Mouse (Mus musculus): ENCODE measurements around the gene Gm49403. TPM values are rescaled to one million over a fixed set of nuclear protein-coding genes. Genes with fewer than 3 reads are reported as not detected.
A peak's percentile ranks its signal among the peaks of the same experiment; 100 is the strongest.
"Not testable (repeated sequence)": the region's sequence is repeated elsewhere in the genome, so short reads cannot be mapped to it uniquely, and the experiment has no call there.

The Gm49403 gene
- total RNA-seq (2021): not detected
- long read RNA-seq, experiment 1: 0 reads
- long read RNA-seq, experiment 2: 0 reads

DNA sequence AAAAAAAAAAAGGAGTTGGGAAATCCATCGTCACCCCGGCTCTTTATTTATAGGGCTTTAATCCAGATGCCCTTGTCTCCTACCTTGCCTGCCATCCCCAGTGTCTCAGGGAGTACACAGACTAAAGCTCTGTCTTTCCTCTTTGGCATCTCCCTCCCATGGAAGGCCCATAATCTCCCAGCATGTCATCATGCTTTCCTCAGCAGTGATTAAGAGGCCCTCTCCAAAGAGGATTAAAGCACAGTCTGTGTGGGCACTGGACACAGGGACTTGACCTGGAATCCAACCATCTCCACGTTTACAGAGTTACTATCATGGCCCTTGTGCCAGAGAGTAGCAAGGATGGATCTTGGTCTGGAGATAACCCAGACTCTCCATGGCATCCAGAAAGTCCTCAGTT lies at the start of gene Gm49403, which contains the start of gene Lbhd1:
Gene Gm49403, plus strand, starts transcription at position 315 of the 400 bp plus-strand sequence.
Gene Lbhd1, plus strand, starts transcription at position 117 of the 400 bp plus-strand sequence.
- no peak for DNase-seq (ENCODE audit: extremely low spot score in 1 of 2, low spot score in 2 of 2)
- intact Hi-C loops (cut with DNase I): no loop called here
- no peak for TF ChIP-seq CTCF (IDR thresholded peaks at IDR 0.05)
- Histone ChIP-seq H3K27ac (no peak within 1 kb of the TSS), H3K4me3 (no peak within 1 kb of the TSS)

DNA sequence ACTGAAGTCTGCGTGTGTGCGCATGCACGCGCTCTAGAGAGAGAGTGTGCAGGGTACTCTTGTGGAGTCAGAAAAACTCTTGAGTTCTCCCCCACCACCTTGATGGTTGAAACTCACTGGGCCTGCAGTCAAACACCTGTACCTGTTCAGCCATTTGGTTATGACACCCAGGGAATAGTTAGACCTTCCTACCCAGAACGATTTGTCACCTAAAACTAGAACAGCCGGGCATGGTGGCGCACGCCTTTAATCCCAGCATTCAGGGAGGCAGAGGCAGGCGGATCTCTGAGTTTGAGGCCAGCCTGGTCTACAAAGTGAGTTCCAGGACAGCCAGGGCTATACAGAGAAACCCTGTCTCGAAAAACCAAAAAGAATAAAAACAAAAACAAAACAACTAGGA lies 47.4 kb upstream of the Gm49403 start:
- intact Hi-C loops (cut with DNase I): loop anchor here (2.0 kb wide), 1 partner anchor 16 kb away; the partner anchor contains the start of gene Hnrnpul2
- H3K4me3 ChIP-seq; DNase-seq (ENCODE audit: extremely low spot score in 1 of 2, low spot score in 2 of 2): not testable (repeated sequence)
- peak overlapping the region; percentile 98; the same call in 1 of the 2 replicates for H3K27ac ChIP-seq

DNA sequence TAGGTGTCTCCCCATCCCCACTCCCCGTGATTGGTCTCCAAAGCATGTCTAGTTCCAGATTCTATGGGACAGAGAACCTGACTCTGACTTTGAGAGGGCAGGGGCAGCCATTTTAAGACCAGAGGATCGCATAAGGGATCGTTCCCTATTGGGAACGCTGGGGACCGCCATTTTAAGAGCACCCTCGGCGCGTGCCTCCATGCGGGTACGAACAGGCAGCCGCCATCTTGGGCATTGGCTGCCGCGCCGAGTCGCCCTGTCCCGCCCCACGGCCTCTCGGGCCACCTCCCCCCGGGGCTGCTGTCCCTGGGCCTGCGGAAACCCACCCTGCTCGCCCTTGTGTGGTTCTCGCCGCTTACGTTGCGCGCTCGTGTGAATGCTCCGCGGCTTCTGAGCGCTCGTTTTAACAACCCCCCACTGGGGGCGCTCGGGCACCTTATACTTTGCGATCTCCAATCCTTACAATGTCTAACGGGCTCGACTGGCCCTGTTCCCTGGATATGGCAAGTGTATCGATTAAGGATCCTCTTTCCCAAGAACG lies 46.4 kb upstream of the Gm49403 start, which contains the start of gene Bscl2:
Gene Bscl2, plus strand, starts transcription at position 217 of the 541 bp plus-strand sequence.
- Histone ChIP-seq H3K27ac (peak within 1 kb of the TSS; percentile 98), H3K4me3 (peak within 1 kb of the TSS; percentile 82)
- peak; percentile 72 for TF ChIP-seq CTCF (IDR thresholded peaks at IDR 0.05)
- peak; percentile 80 to 86 for DNase-seq (ENCODE audit: extremely low spot score in 1 of 2, low spot score in 2 of 2)
- intact Hi-C loops (cut with DNase I): loop anchor here (2.0 kb wide), 1 partner anchor 17 kb away; the partner anchor contains the start of gene Hnrnpul2

DNA sequence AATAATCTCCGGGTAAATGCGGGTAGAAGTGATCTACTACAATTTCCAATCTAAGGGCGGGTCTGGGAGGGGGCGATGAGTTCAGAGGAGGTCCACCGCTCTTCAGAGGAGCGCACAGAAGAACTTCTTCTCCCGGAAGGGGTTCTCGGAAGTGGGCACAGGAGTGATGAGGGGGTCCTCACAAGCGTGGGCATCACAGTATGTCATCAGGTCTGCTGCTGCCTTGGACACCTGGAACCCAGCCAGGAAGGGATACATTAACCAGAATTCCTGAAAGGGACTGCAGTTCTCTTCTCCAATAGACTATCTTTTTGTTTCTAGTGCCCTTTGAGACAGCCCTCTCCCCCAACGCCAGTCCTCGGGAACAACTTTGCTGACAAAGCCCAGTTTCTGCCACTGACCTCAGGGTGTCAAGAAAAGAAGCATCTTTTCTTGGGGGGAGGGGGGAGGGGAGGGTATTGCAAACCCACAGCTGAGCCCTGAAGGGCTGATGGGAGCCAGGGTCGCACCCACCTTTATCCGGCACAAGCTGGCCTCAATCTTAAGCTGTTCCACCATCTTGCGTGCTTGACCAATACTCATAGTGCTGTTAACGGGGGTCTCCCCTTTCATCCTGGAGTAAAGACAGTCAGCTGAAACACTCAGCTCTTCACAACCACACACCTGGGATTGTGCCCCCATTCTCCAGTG lies 45.5 kb upstream of the Gm49403 start:
- intact Hi-C loops (cut with DNase I): no loop called here
- Histone ChIP-seq H3K4me3 (peak overlapping the region; percentile 82), H3K27ac (peak overlapping the region; percentile 98)
- peak; percentile 31 to 49 for DNase-seq (ENCODE audit: extremely low spot score in 1 of 2, low spot score in 2 of 2)
- TF ChIP-seq CTCF (IDR thresholded peaks at IDR 0.05): no peak

DNA sequence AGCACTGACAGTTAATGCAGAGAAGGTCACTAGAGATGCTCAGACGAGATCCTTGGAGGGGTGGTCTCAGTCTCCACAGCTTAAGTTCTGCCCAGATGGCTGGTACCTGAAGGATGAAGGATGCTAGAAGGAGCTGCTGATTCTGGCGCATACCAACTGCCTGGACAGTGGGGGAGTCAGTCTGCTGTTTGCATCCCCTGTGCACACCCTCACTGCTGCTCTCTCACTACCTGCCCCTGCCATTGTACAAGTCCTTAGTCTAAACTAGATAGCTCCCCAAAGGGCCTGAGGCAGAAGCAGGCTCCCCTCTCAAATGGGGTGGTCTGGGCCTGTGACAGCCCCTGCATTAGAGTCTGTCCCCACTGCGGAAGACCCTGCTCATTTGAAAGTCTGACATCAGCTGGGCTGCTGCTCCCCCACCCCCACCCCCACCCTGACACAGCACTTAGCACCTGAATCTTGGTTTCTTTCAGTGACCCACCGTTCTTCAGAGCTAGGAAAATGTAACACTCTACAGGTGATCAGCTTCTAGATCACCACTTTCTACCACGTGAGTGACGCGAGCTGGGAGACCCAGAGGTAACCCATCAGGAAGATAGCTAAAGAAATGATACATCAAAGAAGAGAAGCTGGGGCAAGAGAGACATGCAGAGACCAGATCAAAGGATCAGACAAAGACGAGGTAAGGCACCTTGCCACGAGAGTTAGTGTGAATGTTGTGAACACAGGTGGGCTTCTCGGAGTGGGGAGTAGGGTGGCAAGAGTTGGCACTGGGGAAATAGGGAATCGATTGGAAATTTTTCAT lies 44.4 kb upstream of the Gm49403 start, which contains the start of gene Gng3:
Gene Gng3, minus strand, starts transcription at position 92 of the 805 bp plus-strand sequence.
- TF ChIP-seq CTCF (IDR thresholded peaks at IDR 0.05): no peak
- peak; percentile 83 to 85 for DNase-seq (ENCODE audit: extremely low spot score in 1 of 2, low spot score in 2 of 2)
- intact Hi-C loops (cut with DNase I): no loop called here
- Histone ChIP-seq H3K27ac (peak within 1 kb of the TSS; percentile 98), H3K4me3 (peak within 1 kb of the TSS; percentile 82)

DNA sequence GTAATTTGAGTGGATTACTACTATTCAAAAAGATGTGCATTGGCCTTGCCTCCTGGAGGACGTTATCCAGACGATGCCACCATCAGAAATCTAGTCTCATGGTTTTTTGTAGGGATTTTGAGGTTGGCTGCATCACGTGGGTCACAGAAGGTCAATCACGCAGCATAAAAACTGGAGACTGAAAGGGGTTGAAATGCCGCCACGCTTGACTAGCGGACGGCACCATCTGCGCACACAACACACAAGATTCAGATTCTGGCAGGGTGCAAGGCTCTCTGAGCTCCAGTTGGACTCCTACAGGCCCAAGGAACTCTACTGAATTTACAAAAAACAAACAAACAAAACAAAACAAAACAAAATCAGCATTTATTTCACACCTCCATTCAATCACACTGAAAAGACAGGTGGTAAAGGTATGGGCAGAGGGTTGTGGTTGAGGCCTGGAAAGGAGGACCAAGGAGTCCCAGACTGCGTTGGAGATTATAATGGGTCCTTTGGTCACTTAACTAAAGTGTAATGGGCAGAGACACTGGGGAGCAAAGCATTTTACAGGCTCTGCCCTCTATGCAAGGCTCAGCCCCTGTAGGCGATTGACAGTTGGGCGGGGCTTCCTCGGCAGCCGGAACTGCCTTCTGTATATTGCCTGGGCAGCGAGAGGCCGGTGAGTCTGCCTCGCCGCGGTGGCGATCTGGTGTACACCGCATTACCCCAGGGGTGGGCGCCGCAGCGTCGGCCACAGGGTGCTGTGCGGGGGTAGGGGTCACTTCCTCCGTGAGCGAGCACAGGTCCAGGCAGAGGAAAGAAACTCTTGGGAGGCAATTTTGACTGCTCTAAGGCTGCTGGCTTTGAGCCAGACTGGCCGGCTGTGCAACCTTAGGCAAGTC lies 43.6 kb upstream of the Gm49403 start:
- DNase-seq (ENCODE audit: extremely low spot score in 1 of 2, low spot score in 2 of 2): peak; percentile 74 to 77
- H3K27ac ChIP-seq: peak overlapping the region; percentile 98
- H3K4me3 ChIP-seq: peak overlapping the region; percentile 82
- intact Hi-C loops (cut with DNase I): loop anchor here (5.0 kb wide), 4 partner anchors 47 to 272 kb away; partner anchors contain the start of genes 1810009A15Rik, Gm49416 and Mta2
- no peak; the same call in 1 of the 2 replicates for TF ChIP-seq CTCF (IDR thresholded peaks at IDR 0.05)

DNA sequence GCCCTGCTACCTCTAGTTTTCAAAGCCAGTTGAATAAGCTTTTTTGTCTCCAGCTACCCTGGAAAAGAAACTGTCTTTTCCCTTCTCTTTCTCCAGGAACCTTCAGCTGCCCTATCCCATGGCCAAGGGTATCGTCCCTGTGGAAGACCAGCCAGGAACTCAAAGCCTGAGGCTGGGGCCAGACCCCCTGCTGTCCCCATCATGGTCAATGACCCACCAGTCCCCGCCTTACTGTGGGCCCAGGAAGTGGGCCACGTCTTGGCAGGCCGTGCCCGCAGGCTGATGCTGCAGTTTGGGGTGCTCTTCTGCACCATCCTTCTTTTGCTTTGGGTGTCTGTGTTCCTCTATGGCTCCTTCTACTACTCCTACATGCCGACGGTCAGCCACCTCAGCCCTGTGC lies 42.7 kb upstream of the Gm49403 start:
- H3K4me3 ChIP-seq: peak overlapping the region; percentile 82
- intact Hi-C loops (cut with DNase I): loop anchor here (5.0 kb wide), 4 partner anchors 46 to 271 kb away; partner anchors contain the start of genes 1810009A15Rik, Gm49416 and Mta2
- peak overlapping the region; percentile 98; the same call in 1 of the 2 replicates for H3K27ac ChIP-seq
- DNase-seq (ENCODE audit: extremely low spot score in 1 of 2, low spot score in 2 of 2): no peak
- no peak for TF ChIP-seq CTCF (IDR thresholded peaks at IDR 0.05)

DNA sequence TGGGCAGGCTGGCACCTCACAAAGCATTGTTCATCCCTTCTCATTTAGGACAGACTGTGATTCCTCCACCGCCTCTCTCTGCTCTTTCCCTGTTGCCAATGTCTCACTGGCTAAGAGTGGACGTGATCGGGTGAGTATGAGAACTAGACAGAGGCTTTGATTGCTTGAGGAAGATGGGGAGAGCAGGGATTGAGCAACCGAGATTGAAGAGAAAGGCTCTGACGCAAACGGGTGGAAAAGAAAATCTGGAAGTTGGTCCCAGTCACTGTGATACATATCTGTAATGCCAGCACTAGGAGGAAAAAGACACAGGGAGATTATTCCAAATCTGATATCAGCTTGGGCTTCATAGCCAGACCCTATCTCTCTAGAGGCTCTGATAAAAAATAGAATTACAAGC lies 40.8 kb upstream of the Gm49403 start:
- no peak overlapping the region for H3K27ac ChIP-seq
- H3K4me3 ChIP-seq: no peak overlapping the region
- DNase-seq (ENCODE audit: extremely low spot score in 1 of 2, low spot score in 2 of 2): no peak
- TF ChIP-seq CTCF (IDR thresholded peaks at IDR 0.05): no peak
- intact Hi-C loops (cut with DNase I): loop anchor here (5.0 kb wide), 4 partner anchors 44 to 269 kb away; partner anchors contain the start of genes 1810009A15Rik, Gm49416 and Mta2

DNA sequence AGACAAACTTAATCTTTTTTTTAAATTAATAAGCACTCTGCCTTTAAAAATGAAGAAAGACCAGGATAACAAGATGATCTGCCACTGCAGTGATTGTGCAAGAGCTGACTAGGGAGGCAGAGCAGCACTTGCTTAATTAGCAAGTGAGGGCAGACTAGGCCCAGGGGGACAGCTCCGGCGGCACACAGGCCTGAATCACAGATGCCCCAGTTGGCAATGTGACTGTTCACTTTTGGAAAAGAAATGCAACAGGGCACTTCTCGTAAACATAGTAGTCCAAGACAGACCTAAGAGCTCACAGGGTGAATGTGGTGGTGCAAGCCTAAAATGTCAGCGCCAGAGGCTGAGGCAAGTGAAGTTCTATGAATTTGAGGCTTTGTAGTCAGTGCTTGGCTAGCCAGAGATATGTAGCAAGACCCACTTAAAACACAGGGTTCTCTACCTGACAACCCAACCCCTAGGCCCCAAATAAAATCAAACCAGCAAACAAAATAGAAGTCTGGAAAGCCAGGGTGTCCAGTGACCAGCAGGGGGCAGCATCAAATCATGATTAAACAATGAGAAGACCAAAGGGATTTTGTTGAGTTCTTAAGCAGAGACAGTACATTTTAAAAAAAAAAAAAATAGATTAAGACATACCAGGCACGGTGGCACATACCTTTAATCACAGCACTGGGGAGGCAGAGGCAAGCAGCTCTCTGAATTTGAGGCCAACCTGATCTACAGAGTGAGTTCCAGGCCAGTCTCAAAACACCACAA lies 39.2 kb upstream of the Gm49403 start:
- TF ChIP-seq CTCF (IDR thresholded peaks at IDR 0.05): peak; percentile 81
- intact Hi-C loops (cut with DNase I): loop anchor here (5.0 kb wide), 4 partner anchors 43 to 268 kb away; partner anchors contain the start of genes 1810009A15Rik, Gm49416 and Mta2
- peak; percentile 60 to 81 for DNase-seq (ENCODE audit: extremely low spot score in 1 of 2, low spot score in 2 of 2)

DNA sequence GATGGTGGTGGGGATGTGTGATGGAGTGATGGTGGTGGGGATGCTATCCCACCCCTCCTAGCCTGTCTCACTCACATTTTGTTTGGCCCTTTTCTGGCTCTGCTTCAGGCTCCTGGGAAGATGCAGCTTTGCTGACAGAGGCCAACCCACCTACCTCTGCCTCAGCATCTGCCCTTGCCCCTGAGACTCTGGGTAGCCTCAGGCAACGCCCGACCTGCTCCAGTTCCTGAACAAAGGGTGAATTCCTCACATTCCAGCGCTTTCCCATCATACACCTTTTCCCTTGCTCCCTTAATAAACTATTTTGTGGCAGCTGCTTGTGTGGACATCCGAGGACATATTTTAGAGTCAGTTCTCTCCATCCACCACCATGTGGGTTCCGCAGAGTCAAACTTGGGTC lies 35.4 kb upstream of the Gm49403 start:
- TF ChIP-seq CTCF (IDR thresholded peaks at IDR 0.05): no peak
- no peak overlapping the region for H3K27ac ChIP-seq
- intact Hi-C loops (cut with DNase I): no loop called here
- H3K4me3 ChIP-seq: no peak overlapping the region
- DNase-seq (ENCODE audit: extremely low spot score in 1 of 2, low spot score in 2 of 2): no peak

More for the DNA sequence above, 39.2 kb upstream of the Gm49403 start:
- H3K27ac ChIP-seq: no peak overlapping the region
- H3K4me3 ChIP-seq: no peak overlapping the region
